Mouse (Mus musculus): ENCODE results near the gene Trex1.

DNA sequence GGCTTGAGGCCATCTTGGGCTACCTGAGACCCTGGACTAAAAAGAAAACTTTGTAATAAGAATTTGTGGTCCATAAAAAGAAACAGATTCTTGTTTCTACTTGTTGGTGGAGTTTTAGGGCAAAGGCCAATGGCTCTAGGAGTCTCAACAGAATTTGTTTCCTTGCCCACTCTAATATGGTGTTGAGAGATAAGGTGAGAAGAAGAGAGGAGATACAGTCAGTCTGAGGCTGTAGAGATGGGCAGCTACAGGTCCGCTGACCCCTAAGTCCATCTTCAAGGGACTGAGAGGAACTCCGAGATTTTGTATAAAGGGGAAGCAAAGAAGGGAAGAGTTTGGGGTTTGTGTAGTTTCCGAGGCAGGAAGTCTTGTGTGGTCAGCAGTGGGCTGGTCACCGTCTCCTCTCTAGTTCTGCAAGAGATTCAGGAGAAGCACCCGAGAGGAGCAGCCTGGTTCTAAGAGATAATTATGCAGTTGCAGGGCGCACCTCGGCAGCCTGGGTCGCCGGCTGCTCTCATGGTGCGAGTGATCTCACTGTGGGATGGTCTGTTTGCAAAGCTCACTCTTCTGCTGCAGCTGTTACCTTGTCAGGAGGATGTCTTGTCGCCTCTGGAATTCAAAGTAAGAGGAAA lies 42.4 kb downstream of the Trex1 start:
- TF ChIP-seq ZC3H11A (IDR thresholded peaks at IDR 0.05; ENCODE audit: borderline replicate concordance, low read depth, low read length) (no peak), ZNF384 (IDR thresholded peaks at IDR 0.05; ENCODE audit: low read depth, low read length) (no peak), CHD2 (IDR thresholded peaks at IDR 0.05; ENCODE audit: low read depth, low read length) (no peak)

Data from ES-E14 (cell line).